Mouse (Mus musculus): ENCODE measurements around the gene Fbxo27. TPM values are rescaled to one million over a fixed set of nuclear protein-coding genes. Genes with fewer than 3 reads are reported as not detected.

Fbxo27 gene
- polyA plus RNA-seq (2014; fragmentation: Nextera tagmentation; extraction: Ambion mirVana) = 6.1 and 7.2 TPM in 2 replicates

- H3K36me3 ChIP-seq (replicated peaks; ENCODE audit: control insufficient read depth, insufficient read depth, low read depth, low read length) = no peaks in the 10 kb centered on the region
- ATAC-seq (replicated peaks; ENCODE audit: insufficient number of reproducible peaks, low FRiP score, low TSS enrichment, low read depth) = peak; percentile 50
- H3K9ac ChIP-seq (replicated peaks; ENCODE audit: low read length) = peak within 1 kb of the TSS; percentile 52
- no peaks in the 10 kb centered on the region for H3K27me3 ChIP-seq (ENCODE audit: control insufficient read depth, insufficient read depth, low read length)
- no peak within 1 kb of the TSS for H3K27ac ChIP-seq (replicated peaks; ENCODE audit: low read depth, low read length)
- WGBS = 24% methylated on average over 30 of the region's 30 CpGs
- H3K4me3 ChIP-seq (ENCODE audit: low read depth, low read length) = peak within 1 kb of the TSS; percentile 44
- peaks cover 2% of the 10 kb centered on the region for H3K4me1 ChIP-seq (ENCODE audit: control insufficient read depth, insufficient read depth, low read length)
- no peaks in the 10 kb centered on the region for H3K9me3 ChIP-seq (replicated peaks; ENCODE audit: control insufficient read depth, low read length)
- H3K4me2 ChIP-seq (ENCODE audit: low read depth, low read length) = peak within 1 kb of the TSS; percentile 87
- DNase-seq (ENCODE audit: low spot score) = peak; percentile 47
Observed at GRCm38 (mm10) chr7:28692545-28693320, at the start of gene Fbxo27. Gene Fbxo27 (plus strand): TSS chr7:28692849.

- H3K27ac ChIP-seq (replicated peaks; ENCODE audit: low read depth, low read length) = no peak overlapping the region
- no peaks in the 10 kb centered on the region for H3K36me3 ChIP-seq (replicated peaks; ENCODE audit: control insufficient read depth, insufficient read depth, low read depth, low read length)
- no peak for DNase-seq (ENCODE audit: low spot score)
- no peak for ATAC-seq (replicated peaks; ENCODE audit: insufficient number of reproducible peaks, low FRiP score, low TSS enrichment, low read depth)
- H3K4me3 ChIP-seq (ENCODE audit: low read depth, low read length) = no peak overlapping the region
- no peaks in the 10 kb centered on the region for H3K4me1 ChIP-seq (ENCODE audit: control insufficient read depth, insufficient read depth, low read length)
- 67% methylated on average over 6 of the region's 6 CpGs for WGBS
- H3K27me3 ChIP-seq (ENCODE audit: control insufficient read depth, insufficient read depth, low read length) = no peaks in the 10 kb centered on the region
- H3K9ac ChIP-seq (replicated peaks; ENCODE audit: low read length) = no peak overlapping the region
- no peak overlapping the region for H3K4me2 ChIP-seq (ENCODE audit: low read depth, low read length)
- H3K9me3 ChIP-seq (replicated peaks; ENCODE audit: control insufficient read depth, low read length) = no peaks in the 10 kb centered on the region
Observed at GRCm38 (mm10) chr7:28645366-28645765, 47.3 kb upstream of the Fbxo27 start.

GRCm38 (mm10) chr7:28645947-28646475 lies 46.6 kb upstream of the Fbxo27 start:
- no peak for ATAC-seq (replicated peaks; ENCODE audit: insufficient number of reproducible peaks, low FRiP score, low TSS enrichment, low read depth)

GRCm38 (mm10) chr7:28647016-28647415 lies 45.6 kb upstream of the Fbxo27 start:
- Histone ChIP-seq H3K4me2 (ENCODE audit: low read depth, low read length) (no peak overlapping the region), H3K9me3 (replicated peaks; ENCODE audit: control insufficient read depth, low read length) (no peaks in the 10 kb centered on the region), H3K27ac (replicated peaks; ENCODE audit: low read depth, low read length) (no peak overlapping the region), H3K27me3 (ENCODE audit: control insufficient read depth, insufficient read depth, low read length) (no peaks in the 10 kb centered on the region), H3K36me3 (replicated peaks; ENCODE audit: control insufficient read depth, insufficient read depth, low read depth, low read length) (no peaks in the 10 kb centered on the region), H3K4me1 (ENCODE audit: control insufficient read depth, insufficient read depth, low read length) (no peaks in the 10 kb centered on the region), H3K4me3 (ENCODE audit: low read depth, low read length) (no peak overlapping the region), H3K9ac (replicated peaks; ENCODE audit: low read length) (no peak overlapping the region)
- ATAC-seq (replicated peaks; ENCODE audit: insufficient number of reproducible peaks, low FRiP score, low TSS enrichment, low read depth) = no peak
- 52% methylated on average over 7 of the region's 7 CpGs for WGBS
- DNase-seq (ENCODE audit: low spot score) = no peak

More at GRCm38 (mm10) chr7:28645947-28646475, 46.6 kb upstream of the Fbxo27 start:
- no peak for DNase-seq (ENCODE audit: low spot score)
- Histone ChIP-seq H3K27me3 (ENCODE audit: control insufficient read depth, insufficient read depth, low read length) (no peaks in the 10 kb centered on the region), H3K27ac (replicated peaks; ENCODE audit: low read depth, low read length) (no peak overlapping the region), H3K4me1 (ENCODE audit: control insufficient read depth, insufficient read depth, low read length) (no peaks in the 10 kb centered on the region), H3K9ac (replicated peaks; ENCODE audit: low read length) (no peak overlapping the region), H3K4me2 (ENCODE audit: low read depth, low read length) (no peak overlapping the region), H3K9me3 (replicated peaks; ENCODE audit: control insufficient read depth, low read length) (no peaks in the 10 kb centered on the region), H3K4me3 (ENCODE audit: low read depth, low read length) (no peak overlapping the region), H3K36me3 (replicated peaks; ENCODE audit: control insufficient read depth, insufficient read depth, low read depth, low read length) (no peaks in the 10 kb centered on the region)
- WGBS = 88% methylated on average over 2 of the region's 2 CpGs

- Histone ChIP-seq H3K4me2 (ENCODE audit: low read depth, low read length) (no peak overlapping the region), H3K36me3 (replicated peaks; ENCODE audit: control insufficient read depth, insufficient read depth, low read depth, low read length) (no peaks in the 10 kb centered on the region), H3K27me3 (ENCODE audit: control insufficient read depth, insufficient read depth, low read length) (no peaks in the 10 kb centered on the region), H3K9ac (replicated peaks; ENCODE audit: low read length) (no peak overlapping the region), H3K9me3 (replicated peaks; ENCODE audit: control insufficient read depth, low read length) (no peaks in the 10 kb centered on the region), H3K4me3 (ENCODE audit: low read depth, low read length) (no peak overlapping the region), H3K27ac (replicated peaks; ENCODE audit: low read depth, low read length) (no peak overlapping the region), H3K4me1 (ENCODE audit: control insufficient read depth, insufficient read depth, low read length) (no peaks in the 10 kb centered on the region)
- DNase-seq (ENCODE audit: low spot score) = no peak
- 89% methylated on average over 2 of the region's 2 CpGs for WGBS
- ATAC-seq (replicated peaks; ENCODE audit: insufficient number of reproducible peaks, low FRiP score, low TSS enrichment, low read depth) = no peak
Observed at GRCm38 (mm10) chr7:28651157-28651556, 41.5 kb upstream of the Fbxo27 start.

- DNase-seq (ENCODE audit: low spot score) (no peak), ATAC-seq (replicated peaks; ENCODE audit: insufficient number of reproducible peaks, low FRiP score, low TSS enrichment, low read depth) (no peak)
- no peak overlapping the region for H3K4me3 ChIP-seq (ENCODE audit: low read depth, low read length)
Observed at GRCm38 (mm10) chr7:28656430-28656829, 36.2 kb upstream of the Fbxo27 start.

GRCm38 (mm10) chr7:28665620-28666579 lies 26.7 kb upstream of the Fbxo27 start:
- DNase-seq (ENCODE audit: low spot score) (peak; percentile 64), ATAC-seq (replicated peaks; ENCODE audit: insufficient number of reproducible peaks, low FRiP score, low TSS enrichment, low read depth) (peak; percentile 78; the same call in 1 of the 2 replicates)
- Histone ChIP-seq H3K9ac (replicated peaks; ENCODE audit: low read length) (0 out of 2 replicates have a peak overlapping the region, but pooled peaks have one; percentile 6), H3K27ac (replicated peaks; ENCODE audit: low read depth, low read length) (no peak overlapping the region), H3K4me3 (ENCODE audit: low read depth, low read length) (no peak overlapping the region), H3K4me1 (ENCODE audit: control insufficient read depth, insufficient read depth, low read length) (no peaks in the 10 kb centered on the region), H3K36me3 (replicated peaks; ENCODE audit: control insufficient read depth, insufficient read depth, low read depth, low read length) (no peaks in the 10 kb centered on the region), H3K27me3 (ENCODE audit: control insufficient read depth, insufficient read depth, low read length) (no peaks in the 10 kb centered on the region), H3K4me2 (ENCODE audit: low read depth, low read length) (peak overlapping the region; percentile 21; the same call in 1 of the 2 replicates), H3K9me3 (replicated peaks; ENCODE audit: control insufficient read depth, low read length) (no peaks in the 10 kb centered on the region)
- 28% methylated on average over 15 of the region's 15 CpGs for WGBS

More at GRCm38 (mm10) chr7:28656430-28656829, 36.2 kb upstream of the Fbxo27 start:
- Histone ChIP-seq H3K4me1 (ENCODE audit: control insufficient read depth, insufficient read depth, low read length) (no peaks in the 10 kb centered on the region), H3K4me2 (ENCODE audit: low read depth, low read length) (no peak overlapping the region), H3K27ac (replicated peaks; ENCODE audit: low read depth, low read length) (no peak overlapping the region), H3K9me3 (replicated peaks; ENCODE audit: control insufficient read depth, low read length) (no peaks in the 10 kb centered on the region), H3K36me3 (replicated peaks; ENCODE audit: control insufficient read depth, insufficient read depth, low read depth, low read length) (no peaks in the 10 kb centered on the region), H3K9ac (replicated peaks; ENCODE audit: low read length) (no peak overlapping the region), H3K27me3 (ENCODE audit: control insufficient read depth, insufficient read depth, low read length) (no peaks in the 10 kb centered on the region)
- 70% methylated on average over 4 of the region's 4 CpGs for WGBS
